Mouse (Mus musculus): ENCODE results near the gene Plaa. TPM values are rescaled to one million over a fixed set of nuclear protein-coding genes. Genes with fewer than 3 reads are reported as not detected.
"Not testable (repeated sequence)": the region's sequence is repeated elsewhere in the genome, so short reads cannot be mapped to it uniquely, and the experiment has no call there.

The Plaa gene
- polyA plus RNA-seq (2014; fragmentation: Nextera tagmentation; extraction: Ambion mirVana), result 58.2 and 62.6 TPM in 2 replicates

GRCm38 (mm10) chr4:94603031-94603629, at the start of gene Plaa:
Plaa (minus strand) TSS chr4:94603244.
- Histone ChIP-seq H3K36me3 (ENCODE audit: control insufficient read depth, insufficient read depth, low read length) (no peaks in the 10 kb centered on the region), H3K27ac (replicated peaks; ENCODE audit: low read depth, low read length) (peak within 1 kb of the TSS; percentile 93), H3K4me2 (ENCODE audit: low read depth, low read length) (peak within 1 kb of the TSS; percentile 76), H3K9me3 (ENCODE audit: control insufficient read depth, low read length) (no peaks in the 10 kb centered on the region), H3K4me3 (ENCODE audit: low read depth, low read length) (peak within 1 kb of the TSS; percentile 88), H3K27me3 (replicated peaks; ENCODE audit: control insufficient read depth, insufficient read depth, low read length) (no peaks in the 10 kb centered on the region), H3K9ac (ENCODE audit: low read depth, low read length) (peak within 1 kb of the TSS; percentile 95), H3K4me1 (ENCODE audit: control insufficient read depth, insufficient read depth, low read length) (peaks cover 12% of the 10 kb centered on the region; the same call in 1 of the 2 replicates)
- ATAC-seq (ENCODE audit: low read depth) (peak; percentile 99), DNase-seq (ENCODE audit: low spot score) (peak; percentile 96)
- WGBS, result 0% methylated on average over 32 of the region's 61 CpGs

- H3K27ac ChIP-seq (replicated peaks; ENCODE audit: low read depth, low read length); H3K4me1 ChIP-seq (ENCODE audit: control insufficient read depth, insufficient read depth, low read length); H3K9me3 ChIP-seq (ENCODE audit: control insufficient read depth, low read length); DNase-seq (ENCODE audit: low spot score); H3K4me3 ChIP-seq (ENCODE audit: low read depth, low read length); H3K27me3 ChIP-seq (replicated peaks; ENCODE audit: control insufficient read depth, insufficient read depth, low read length); H3K9ac ChIP-seq (ENCODE audit: low read depth, low read length); ATAC-seq (ENCODE audit: low read depth); H3K4me2 ChIP-seq (ENCODE audit: low read depth, low read length): not testable (repeated sequence)
- peaks cover 20% of the 10 kb centered on the region for H3K36me3 ChIP-seq (ENCODE audit: control insufficient read depth, insufficient read depth, low read length)
- 92% methylated on average over 5 of the region's 5 CpGs for WGBS
Observed at GRCm38 (mm10) chr4:94650426-94651175, 47.6 kb upstream of the Plaa start.

DNA sequence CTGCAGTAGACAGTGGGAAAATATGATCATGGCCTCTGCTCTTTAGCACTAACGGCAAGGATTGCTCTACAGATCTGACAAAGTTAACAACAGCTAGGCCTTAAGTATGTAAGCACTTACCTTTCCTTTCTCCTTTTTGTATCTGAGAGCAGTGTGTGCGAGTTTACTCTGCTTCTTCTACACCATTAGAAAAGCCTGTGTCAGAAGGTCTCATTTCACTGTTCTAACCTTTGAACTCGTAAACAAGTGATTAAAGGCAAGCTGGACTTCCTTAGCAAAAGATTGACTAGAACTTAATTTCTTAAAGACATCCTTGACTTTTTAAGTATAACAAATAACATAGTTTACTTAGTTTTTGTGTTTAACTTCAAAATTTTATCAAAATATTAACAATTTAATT, 46.9 kb upstream of the Plaa start, which contains the start of gene Lrrc19:
TSS of gene Lrrc19 (minus strand) at position 225 of the 400 bp plus-strand sequence.
- ATAC-seq (ENCODE audit: low read depth), result no peak
- no peak for DNase-seq (ENCODE audit: low spot score)
- peaks cover 13% of the 10 kb centered on the region; the same call in 1 of the 2 replicates for H3K36me3 ChIP-seq (ENCODE audit: control insufficient read depth, insufficient read depth, low read length)
- 87% methylated on average over 3 of the region's 3 CpGs for WGBS
- no peak within 1 kb of the TSS for H3K27ac ChIP-seq (replicated peaks; ENCODE audit: low read depth, low read length)
- H3K4me2 ChIP-seq (ENCODE audit: low read depth, low read length), result no peak within 1 kb of the TSS
- no peak within 1 kb of the TSS for H3K4me3 ChIP-seq (ENCODE audit: low read depth, low read length)
- H3K9ac ChIP-seq (ENCODE audit: low read depth, low read length), result no peak within 1 kb of the TSS
- no peaks in the 10 kb centered on the region for H3K4me1 ChIP-seq (ENCODE audit: control insufficient read depth, insufficient read depth, low read length)
- no peaks in the 10 kb centered on the region for H3K9me3 ChIP-seq (ENCODE audit: control insufficient read depth, low read length)
- H3K27me3 ChIP-seq (replicated peaks; ENCODE audit: control insufficient read depth, insufficient read depth, low read length), result no peaks in the 10 kb centered on the region

DNA sequence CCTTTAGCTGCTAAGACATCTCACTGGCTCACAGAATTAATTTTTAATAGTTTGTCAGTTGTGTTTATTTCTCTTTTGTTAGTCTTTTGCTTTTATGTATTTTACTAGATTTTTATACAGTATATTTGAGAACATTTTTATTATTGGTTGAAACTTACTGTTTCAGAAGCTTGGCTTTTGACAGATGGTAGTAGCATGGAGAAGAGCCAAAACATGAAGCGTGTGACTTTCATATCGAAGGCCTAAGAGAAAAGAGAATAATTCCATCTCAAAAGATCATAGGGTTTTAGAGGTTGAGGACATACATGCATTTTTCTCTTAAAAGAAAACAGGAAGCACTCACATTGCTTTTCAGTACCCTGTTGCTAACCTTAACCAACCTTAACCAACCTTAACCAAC, 40.1 kb upstream of the Plaa start:
- no peak for ATAC-seq (ENCODE audit: low read depth)
- no peaks in the 10 kb centered on the region for H3K9me3 ChIP-seq (ENCODE audit: control insufficient read depth, low read length)
- WGBS, result 94% methylated on average over 2 of the region's 2 CpGs
- H3K36me3 ChIP-seq (ENCODE audit: control insufficient read depth, insufficient read depth, low read length), result peaks cover 10% of the 10 kb centered on the region; the same call in 1 of the 2 replicates
- H3K9ac ChIP-seq (ENCODE audit: low read depth, low read length), result no peak overlapping the region
- H3K4me1 ChIP-seq (ENCODE audit: control insufficient read depth, insufficient read depth, low read length), result no peaks in the 10 kb centered on the region
- H3K27me3 ChIP-seq (replicated peaks; ENCODE audit: control insufficient read depth, insufficient read depth, low read length), result no peaks in the 10 kb centered on the region
- H3K4me2 ChIP-seq (ENCODE audit: low read depth, low read length), result no peak overlapping the region
- H3K27ac ChIP-seq (replicated peaks; ENCODE audit: low read depth, low read length), result no peak overlapping the region
- no peak overlapping the region for H3K4me3 ChIP-seq (ENCODE audit: low read depth, low read length)
- DNase-seq (ENCODE audit: low spot score), result no peak

DNA sequence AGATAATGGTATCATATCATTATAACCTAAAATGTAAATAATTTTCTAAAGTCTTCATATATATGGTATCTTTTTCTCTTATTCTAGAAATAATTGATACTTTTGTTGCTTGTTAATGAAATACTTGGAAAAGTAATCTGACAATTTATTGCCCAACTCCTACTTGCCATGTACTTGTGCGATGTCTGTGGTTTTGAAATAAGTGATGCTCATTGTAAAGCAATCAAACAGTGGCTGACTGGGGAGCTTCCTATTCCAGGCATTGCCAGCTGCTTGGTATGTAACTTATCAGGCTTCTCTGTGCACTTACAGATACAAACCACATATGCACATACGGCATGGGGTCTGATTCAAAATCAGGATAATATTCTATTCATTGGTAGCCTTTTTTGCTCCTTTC, 17.0 kb upstream of the Plaa start:
- Histone ChIP-seq H3K4me1 (ENCODE audit: control insufficient read depth, insufficient read depth, low read length) (peaks cover 5% of the 10 kb centered on the region; the same call in 1 of the 2 replicates), H3K9ac (ENCODE audit: low read depth, low read length) (no peak overlapping the region), H3K27me3 (replicated peaks; ENCODE audit: control insufficient read depth, insufficient read depth, low read length) (no peaks in the 10 kb centered on the region), H3K36me3 (ENCODE audit: control insufficient read depth, insufficient read depth, low read length) (peaks cover 16% of the 10 kb centered on the region), H3K27ac (replicated peaks; ENCODE audit: low read depth, low read length) (0 out of 2 replicates have a peak overlapping the region, but pooled peaks have one; percentile 21), H3K4me3 (ENCODE audit: low read depth, low read length) (no peak overlapping the region), H3K4me2 (ENCODE audit: low read depth, low read length) (no peak overlapping the region), H3K9me3 (ENCODE audit: control insufficient read depth, low read length) (no peaks in the 10 kb centered on the region)
- DNase-seq (ENCODE audit: low spot score) (no peak), ATAC-seq (ENCODE audit: low read depth) (no peak)
- 63% methylated on average over 2 of the region's 2 CpGs for WGBS

GRCm38 (mm10) chr4:94614627-94615006, 11.6 kb upstream of the Plaa start:
- Histone ChIP-seq H3K27me3 (replicated peaks; ENCODE audit: control insufficient read depth, insufficient read depth, low read length) (no peaks in the 10 kb centered on the region), H3K36me3 (ENCODE audit: control insufficient read depth, insufficient read depth, low read length) (no peaks in the 10 kb centered on the region), H3K4me3 (ENCODE audit: low read depth, low read length) (peak overlapping the region; percentile 55), H3K4me1 (ENCODE audit: control insufficient read depth, insufficient read depth, low read length) (peaks cover 10% of the 10 kb centered on the region; the same call in 1 of the 2 replicates), H3K9ac (ENCODE audit: low read depth, low read length) (peak overlapping the region; percentile 70), H3K9me3 (ENCODE audit: control insufficient read depth, low read length) (no peaks in the 10 kb centered on the region), H3K27ac (replicated peaks; ENCODE audit: low read depth, low read length) (peak overlapping the region; percentile 86), H3K4me2 (ENCODE audit: low read depth, low read length) (peak overlapping the region; percentile 58)
- DNase-seq (ENCODE audit: low spot score) (peak; percentile 24), ATAC-seq (ENCODE audit: low read depth) (peak; percentile 81)
- 2% methylated on average over 18 of the region's 18 CpGs for WGBS

- peak; percentile 100 for ATAC-seq (ENCODE audit: low read depth)
- WGBS, result 3% methylated on average over 29 of the region's 29 CpGs
Observed at GRCm38 (mm10) chr4:94613972-94614626, 11.1 kb upstream of the Plaa start, which contains the start of gene Ift74. Ift74 (plus strand) TSS chr4:94614491.

GRCm38 (mm10) chr4:94610339-94610738, 7.3 kb upstream of the Plaa start:
- Histone ChIP-seq H3K36me3 (ENCODE audit: control insufficient read depth, insufficient read depth, low read length) (no peaks in the 10 kb centered on the region), H3K27ac (replicated peaks; ENCODE audit: low read depth, low read length) (no peak overlapping the region), H3K4me1 (ENCODE audit: control insufficient read depth, insufficient read depth, low read length) (peaks cover 7% of the 10 kb centered on the region; the same call in 1 of the 2 replicates), H3K4me3 (ENCODE audit: low read depth, low read length) (no peak overlapping the region), H3K27me3 (replicated peaks; ENCODE audit: control insufficient read depth, insufficient read depth, low read length) (no peaks in the 10 kb centered on the region), H3K9me3 (ENCODE audit: control insufficient read depth, low read length) (no peaks in the 10 kb centered on the region), H3K9ac (ENCODE audit: low read depth, low read length) (no peak overlapping the region), H3K4me2 (ENCODE audit: low read depth, low read length) (no peak overlapping the region)
- ATAC-seq (ENCODE audit: low read depth) (no peak), DNase-seq (ENCODE audit: low spot score) (no peak)
- 72% methylated on average over 3 of the region's 3 CpGs for WGBS

More at GRCm38 (mm10) chr4:94613972-94614626, 11.1 kb upstream of the Plaa start, which contains the start of gene Ift74:
- H3K9ac ChIP-seq (ENCODE audit: low read depth, low read length), result peak within 1 kb of the TSS; percentile 70
- H3K4me2 ChIP-seq (ENCODE audit: low read depth, low read length), result peak within 1 kb of the TSS; percentile 58
- H3K9me3 ChIP-seq (ENCODE audit: control insufficient read depth, low read length), result no peaks in the 10 kb centered on the region
- no peaks in the 10 kb centered on the region for H3K27me3 ChIP-seq (replicated peaks; ENCODE audit: control insufficient read depth, insufficient read depth, low read length)
- H3K36me3 ChIP-seq (ENCODE audit: control insufficient read depth, insufficient read depth, low read length), result no peaks in the 10 kb centered on the region
- peak within 1 kb of the TSS; percentile 86 for H3K27ac ChIP-seq (replicated peaks; ENCODE audit: low read depth, low read length)
- DNase-seq (ENCODE audit: low spot score), result peak; percentile 98
- H3K4me1 ChIP-seq (ENCODE audit: control insufficient read depth, insufficient read depth, low read length), result peaks cover 10% of the 10 kb centered on the region; the same call in 1 of the 2 replicates
- peak within 1 kb of the TSS; percentile 55 for H3K4me3 ChIP-seq (ENCODE audit: low read depth, low read length)
